Mouse (Mus musculus): ENCODE results near the gene Pnma1. TPM values are rescaled to one million over a fixed set of nuclear protein-coding genes. Genes with fewer than 3 reads are reported as not detected.

The Pnma1 gene
- total and polyA plus RNA-seq, 2 experiments from 2014 or later = 0.31 TPM; not detected in 1

DNA sequence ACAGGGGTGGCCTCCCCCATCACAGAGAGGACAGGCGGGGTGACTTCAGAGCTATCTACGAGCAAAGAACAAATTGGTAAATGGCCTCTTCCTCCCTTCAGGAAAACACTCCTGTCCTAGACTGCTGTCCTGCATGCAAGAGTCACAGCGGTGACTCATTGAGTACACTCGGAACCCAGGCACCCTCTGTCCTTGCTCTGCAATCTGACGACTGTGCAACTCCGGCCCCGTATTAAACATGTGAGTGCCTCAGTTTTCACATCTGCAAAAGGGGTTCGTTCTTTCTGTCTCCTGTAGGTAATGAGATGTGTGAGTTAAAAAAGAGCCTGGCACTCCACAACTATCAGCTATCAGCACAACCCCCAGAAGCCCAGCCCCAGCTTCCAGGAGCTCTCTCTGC, 12.2 kb upstream of the Pnma1 start:
- Histone ChIP-seq H3K4me2 (ENCODE audit: low read depth, low read length) (no peak overlapping the region), H3K9me3 (replicated peaks; ENCODE audit: control insufficient read depth, low read length) (no peaks in the 10 kb centered on the region), H3K4me1 (ENCODE audit: control insufficient read depth, insufficient read depth) (no peaks in the 10 kb centered on the region), H3K27ac (ENCODE audit: low read depth) (no peak overlapping the region), H3K4me3 (ENCODE audit: low read depth, low read length) (no peak overlapping the region), H3K9ac (replicated peaks; ENCODE audit: low read depth, low read length) (no peak overlapping the region), H3K27me3 (ENCODE audit: control insufficient read depth, insufficient read depth, low read length) (no peaks in the 10 kb centered on the region), H3K36me3 (replicated peaks; ENCODE audit: control insufficient read depth, insufficient read depth, low read length) (peaks cover 49% of the 10 kb centered on the region)
- TF ChIP-seq EP300 (IDR thresholded peaks at IDR 0.05; ENCODE audit: low read depth) (no peak), CTCF (IDR thresholded peaks at IDR 0.05; ENCODE audit: low read depth) (no peak)
- WGBS = 89% methylated on average over 8 of the region's 8 CpGs
- ATAC-seq (ENCODE audit: insufficient read depth, low read depth) (no peak), DNase-seq (ENCODE audit: low spot score) (no peak)

GRCm38 (mm10) chr12:84158156-84158555, 9.9 kb upstream of the Pnma1 start:
- 70% methylated on average over 14 of the region's 14 CpGs for WGBS
- ATAC-seq (ENCODE audit: insufficient read depth, low read depth) (no peak), DNase-seq (ENCODE audit: low spot score) (no peak)
- Histone ChIP-seq H3K27me3 (ENCODE audit: control insufficient read depth, insufficient read depth, low read length) (no peaks in the 10 kb centered on the region), H3K9ac (replicated peaks; ENCODE audit: low read depth, low read length) (no peak overlapping the region), H3K27ac (ENCODE audit: low read depth) (no peak overlapping the region), H3K4me2 (ENCODE audit: low read depth, low read length) (no peak overlapping the region), H3K36me3 (replicated peaks; ENCODE audit: control insufficient read depth, insufficient read depth, low read length) (peaks cover 54% of the 10 kb centered on the region), H3K9me3 (replicated peaks; ENCODE audit: control insufficient read depth, low read length) (no peaks in the 10 kb centered on the region), H3K4me1 (ENCODE audit: control insufficient read depth, insufficient read depth) (peaks cover 6% of the 10 kb centered on the region; the same call in 1 of the 2 replicates), H3K4me3 (ENCODE audit: low read depth, low read length) (no peak overlapping the region)
- TF ChIP-seq CTCF (IDR thresholded peaks at IDR 0.05; ENCODE audit: low read depth) (no peak), EP300 (IDR thresholded peaks at IDR 0.05; ENCODE audit: low read depth) (no peak)

DNA sequence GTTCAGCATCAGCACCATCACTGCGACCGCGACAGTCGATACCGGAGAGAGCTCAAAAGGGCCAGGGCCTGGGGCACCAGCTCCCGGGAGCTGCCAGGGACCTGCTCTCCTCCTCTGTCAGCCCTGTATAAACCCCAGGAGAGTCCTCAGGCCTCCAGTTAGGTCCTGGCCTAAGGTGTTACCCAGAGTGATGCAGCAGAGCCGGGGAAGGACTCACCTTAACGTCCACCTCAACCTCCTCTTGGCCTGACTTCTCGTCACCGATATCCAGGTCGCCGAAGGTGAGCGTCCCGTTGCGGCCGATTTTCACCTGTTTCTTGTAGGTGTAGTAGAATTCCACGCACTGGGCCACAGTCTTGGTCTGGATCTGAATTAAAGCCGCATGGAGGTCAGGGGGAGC, 7.9 kb upstream of the Pnma1 start:
- Histone ChIP-seq H3K4me2 (ENCODE audit: low read depth, low read length) (no peak overlapping the region), H3K9me3 (replicated peaks; ENCODE audit: control insufficient read depth, low read length) (no peaks in the 10 kb centered on the region), H3K27me3 (ENCODE audit: control insufficient read depth, insufficient read depth, low read length) (no peaks in the 10 kb centered on the region), H3K27ac (ENCODE audit: low read depth) (0 out of 2 replicates have a peak overlapping the region, but pooled peaks have one; percentile 70), H3K36me3 (replicated peaks; ENCODE audit: control insufficient read depth, insufficient read depth, low read length) (peaks cover 74% of the 10 kb centered on the region), H3K4me1 (ENCODE audit: control insufficient read depth, insufficient read depth) (peaks cover 6% of the 10 kb centered on the region; the same call in 1 of the 2 replicates), H3K4me3 (ENCODE audit: low read depth, low read length) (no peak overlapping the region), H3K9ac (replicated peaks; ENCODE audit: low read depth, low read length) (no peak overlapping the region)
- 91% methylated on average over 18 of the region's 18 CpGs for WGBS
- DNase-seq (ENCODE audit: low spot score) = no peak
- no peak for ATAC-seq (ENCODE audit: insufficient read depth, low read depth)
- TF ChIP-seq EP300 (IDR thresholded peaks at IDR 0.05; ENCODE audit: low read depth) = no peak
- TF ChIP-seq CTCF (IDR thresholded peaks at IDR 0.05; ENCODE audit: low read depth) = no peak

GRCm38 (mm10) chr12:84155523-84155871, 7.2 kb upstream of the Pnma1 start:
- ATAC-seq (ENCODE audit: insufficient read depth, low read depth) = peak; percentile 56
- Histone ChIP-seq H3K9me3 (replicated peaks; ENCODE audit: control insufficient read depth, low read length) (no peaks in the 10 kb centered on the region), H3K4me2 (ENCODE audit: low read depth, low read length) (no peak overlapping the region), H3K27me3 (ENCODE audit: control insufficient read depth, insufficient read depth, low read length) (no peaks in the 10 kb centered on the region), H3K27ac (ENCODE audit: low read depth) (peak overlapping the region; percentile 70), H3K4me3 (ENCODE audit: low read depth, low read length) (no peak overlapping the region), H3K36me3 (replicated peaks; ENCODE audit: control insufficient read depth, insufficient read depth, low read length) (peaks cover 71% of the 10 kb centered on the region), H3K4me1 (ENCODE audit: control insufficient read depth, insufficient read depth) (peaks cover 13% of the 10 kb centered on the region; the same call in 1 of the 2 replicates), H3K9ac (replicated peaks; ENCODE audit: low read depth, low read length) (no peak overlapping the region)
- WGBS = 34% methylated on average over 2 of the region's 2 CpGs
- TF ChIP-seq EP300 (IDR thresholded peaks at IDR 0.05; ENCODE audit: low read depth) (no peak), CTCF (IDR thresholded peaks at IDR 0.05; ENCODE audit: low read depth) (no peak)
- no peak for DNase-seq (ENCODE audit: low spot score)

DNA sequence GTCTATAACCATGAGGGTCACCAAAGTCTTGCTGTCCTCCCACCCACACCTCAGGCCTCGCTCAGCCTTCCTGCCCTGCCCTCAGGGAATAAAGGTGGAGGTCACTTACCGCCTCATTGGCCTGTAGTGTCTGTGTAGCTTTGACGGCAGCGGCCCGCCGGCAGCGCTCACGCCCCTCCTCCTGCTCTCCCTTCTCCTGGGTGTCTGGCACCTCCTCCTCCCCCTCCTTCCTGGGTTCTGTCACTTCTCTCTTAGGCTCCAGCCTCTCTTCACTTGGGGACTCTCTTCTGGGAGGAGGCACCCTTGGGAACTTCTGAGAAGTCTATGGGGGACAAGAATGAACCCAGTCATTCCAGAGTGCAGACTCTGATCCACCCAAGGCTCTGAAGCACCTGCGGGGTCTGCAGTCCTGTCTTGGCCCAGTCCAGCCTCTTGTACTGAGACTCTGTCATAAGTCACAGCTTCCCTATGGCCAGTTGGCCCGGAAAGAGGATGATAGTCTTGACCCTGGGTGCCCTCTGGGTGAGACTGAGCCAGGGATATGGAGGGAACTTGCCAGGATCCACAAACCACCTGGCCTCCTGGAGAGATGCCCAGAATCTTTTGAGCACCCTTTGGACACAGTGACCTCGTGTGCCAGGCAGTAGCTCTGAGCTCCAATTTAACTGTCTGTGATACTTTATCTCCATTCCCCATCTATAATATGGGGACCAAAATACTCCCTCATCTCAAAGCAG, 6.7 kb upstream of the Pnma1 start:
- H3K9me3 ChIP-seq (replicated peaks; ENCODE audit: control insufficient read depth, low read length) = no peaks in the 10 kb centered on the region
- ATAC-seq (ENCODE audit: insufficient read depth, low read depth) (peak; percentile 89), DNase-seq (ENCODE audit: low spot score) (peak; percentile 78)
- H3K36me3 ChIP-seq (replicated peaks; ENCODE audit: control insufficient read depth, insufficient read depth, low read length) = peaks cover 69% of the 10 kb centered on the region
- no peak overlapping the region for H3K4me3 ChIP-seq (ENCODE audit: low read depth, low read length)
- H3K9ac ChIP-seq (replicated peaks; ENCODE audit: low read depth, low read length) = no peak overlapping the region
- H3K27me3 ChIP-seq (ENCODE audit: control insufficient read depth, insufficient read depth, low read length) = no peaks in the 10 kb centered on the region
- WGBS = 36% methylated on average over 11 of the region's 11 CpGs
- peak overlapping the region; percentile 70 for H3K27ac ChIP-seq (ENCODE audit: low read depth)
- no peak overlapping the region for H3K4me2 ChIP-seq (ENCODE audit: low read depth, low read length)
- H3K4me1 ChIP-seq (ENCODE audit: control insufficient read depth, insufficient read depth) = peaks cover 14% of the 10 kb centered on the region; the same call in 1 of the 2 replicates
- no peak for TF ChIP-seq CTCF (IDR thresholded peaks at IDR 0.05; ENCODE audit: low read depth)
- peak; percentile 75; the same call in 1 of the 2 replicates for TF ChIP-seq EP300 (IDR thresholded peaks at IDR 0.05; ENCODE audit: low read depth)
